Mouse (Mus musculus) embryonic facial prominence, embryonic 11.5 days (tissue): ENCODE results near the gene Sertad2. TPM values are rescaled to one million over a fixed set of nuclear protein-coding genes. Genes with fewer than 3 reads are reported as not detected.
A peak's percentile ranks its signal among the peaks of the same experiment; 100 is the strongest.

Experiments
- ATAC-seq: fragments of 200-750 bp; cut with Nextera tagmentation; replicated peaks from 2 replicates; pipeline ENCODE4 v1.8.0; 2017; ENCODE audit warnings: low read depth; ENCODE audit not compliant: insufficient number of reproducible peaks, low FRiP score, low TSS enrichment
- DNase-seq: peaks from one replicate; pipeline ENCODE4 v3.0.0-alpha.2; 2015; ENCODE audit warnings: low spot score
- H3K27ac ChIP-seq: fragments of 300-500 bp; sonication (generic); replicated peaks from 2 replicates; pipeline ENCODE4 v1.5.1; 2014; ENCODE audit warnings: mild to moderate bottlenecking, low read depth, low read length, control low read depth
- H3K27me3 ChIP-seq: fragments of 300-500 bp; sonication (generic); 2 replicates; pipeline ENCODE4 v1.6.1; 2014; ENCODE audit warnings: mild to moderate bottlenecking, low read length, moderate library complexity, mixed read lengths; ENCODE audit not compliant: control insufficient read depth, insufficient read depth
- H3K36me3 ChIP-seq: fragments of 300-500 bp; sonication (generic); replicated peaks from 2 replicates; pipeline ENCODE4 v1.6.1; 2014; ENCODE audit warnings: low read depth, mild to moderate bottlenecking, low read length, moderate library complexity, mixed read lengths; ENCODE audit not compliant: control insufficient read depth, insufficient read depth
- H3K4me1 ChIP-seq: fragments of 300-500 bp; sonication (generic); 2 replicates; pipeline ENCODE4 v1.6.1; 2014; ENCODE audit warnings: low read length, mixed read lengths; ENCODE audit not compliant: control insufficient read depth, insufficient read depth
- H3K4me2 ChIP-seq: fragments of 300-500 bp; sonication (generic); 2 replicates; pipeline ENCODE4 v1.6.1; 2014; ENCODE audit warnings: low read depth, mild to moderate bottlenecking, control low read depth, low read length, moderate library complexity
- H3K4me3 ChIP-seq: fragments of 300-500 bp; sonication (generic); 2 replicates; pipeline ENCODE4 v1.5.1; 2014; ENCODE audit warnings: low read depth, low read length, control low read depth
- H3K9ac ChIP-seq: fragments of 300-500 bp; sonication (generic); replicated peaks from 2 replicates; pipeline ENCODE4 v1.6.1; 2014; ENCODE audit warnings: mild to moderate bottlenecking, control low read depth, low read length
- H3K9me3 ChIP-seq: fragments of 300-500 bp; sonication (generic); replicated peaks from 2 replicates; pipeline ENCODE4 v1.6.1; 2016; ENCODE audit warnings: mild to moderate bottlenecking, low read length, inconsistent platforms, mixed read lengths; ENCODE audit not compliant: control insufficient read depth
- WGBS: fragments of 180-500 bp; shearing (Covaris S2); extraction: QIAGEN DNeasy Blood & Tissue Kit; methylation state at CpG from one replicate; pipeline ENCODE4 v1.1.7; 2014; 5-methylcytosine and 5-hydroxymethylcytosine counted together
- polyA plus RNA-seq: library from polyadenylated mRNA; unstranded; fragments of >200 nt; fragmentation: Nextera tagmentation; extraction: Ambion mirVana; gene quantifications from 2 replicates; pipeline ENCODE4 v1.2.1, GENCODE M21; 2014

The Sertad2 gene
- polyA plus RNA-seq, 1 experiment from 2014 or later: 15.5 TPM

GRCm38 (mm10) chr11:20646142-20646541 lies 103.1 kb downstream of the Sertad2 start:
- Histone ChIP-seq H3K36me3 (no peaks in the 10 kb centered on the region), H3K9ac (no peak overlapping the region; the same call in 1 of the 2 replicates), H3K4me1 (peaks cover 3% of the 10 kb centered on the region), H3K4me2 (no peak overlapping the region), H3K4me3 (no peak overlapping the region), H3K27ac (no peak overlapping the region), H3K9me3 (no peaks in the 10 kb centered on the region), H3K27me3 (no peaks in the 10 kb centered on the region)
- ATAC-seq: no peak
- WGBS: 60% methylated on average over 6 of the region's 6 CpGs
- no peak for DNase-seq

GRCm38 (mm10) chr11:20646986-20647726 lies 104.1 kb downstream of the Sertad2 start:
- 34% methylated on average over 10 of the region's 10 CpGs for WGBS
- peak; percentile 43 for DNase-seq
- no peak overlapping the region for H3K9ac ChIP-seq

GRCm38 (mm10) chr11:20647902-20648625 lies 105.0 kb downstream of the Sertad2 start:
- ATAC-seq (peak; percentile 49), DNase-seq (peak; percentile 81)
- H3K4me2 ChIP-seq: no peak overlapping the region
- H3K36me3 ChIP-seq: no peaks in the 10 kb centered on the region
- no peak overlapping the region for H3K4me3 ChIP-seq
- peak overlapping the region; percentile 63 for H3K27ac ChIP-seq
- no peak overlapping the region for H3K9ac ChIP-seq
- H3K9me3 ChIP-seq: no peaks in the 10 kb centered on the region
- 25% methylated on average over 19 of the region's 19 CpGs for WGBS
- no peaks in the 10 kb centered on the region for H3K27me3 ChIP-seq
- peaks cover 3% of the 10 kb centered on the region for H3K4me1 ChIP-seq

More at GRCm38 (mm10) chr11:20646986-20647726, 104.1 kb downstream of the Sertad2 start:
- Histone ChIP-seq H3K36me3 (no peaks in the 10 kb centered on the region), H3K4me2 (no peak overlapping the region), H3K27ac (0 out of 2 replicates have a peak overlapping the region, but pooled peaks have one; percentile 16), H3K4me3 (no peak overlapping the region), H3K27me3 (no peaks in the 10 kb centered on the region), H3K9me3 (no peaks in the 10 kb centered on the region), H3K4me1 (peaks cover 3% of the 10 kb centered on the region)
- ATAC-seq: no peak

DNA sequence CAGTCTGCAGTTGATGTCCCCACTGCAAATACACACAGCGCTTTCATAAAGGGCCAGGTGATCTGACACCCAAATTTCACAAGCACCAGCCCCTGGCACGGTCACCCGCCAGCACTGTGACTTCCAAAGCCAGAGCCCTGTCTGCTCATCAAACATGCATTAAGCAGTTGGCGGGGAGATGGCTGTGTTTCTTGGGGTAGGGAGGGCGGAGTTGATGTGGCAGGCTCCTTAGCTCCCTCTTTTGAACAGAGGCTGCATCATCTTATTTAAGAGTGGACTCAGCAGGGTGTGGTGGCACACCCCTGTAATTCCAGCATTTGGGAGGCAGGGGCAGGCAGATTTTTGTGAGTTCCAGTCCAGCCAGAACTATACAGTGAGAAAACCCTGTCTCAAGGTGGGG lies 106.4 kb downstream of the Sertad2 start:
- H3K36me3 ChIP-seq: no peaks in the 10 kb centered on the region
- DNase-seq (no peak), ATAC-seq (no peak)
- H3K4me3 ChIP-seq: no peak overlapping the region
- no peak overlapping the region for H3K9ac ChIP-seq
- no peak overlapping the region for H3K27ac ChIP-seq
- peaks cover 3% of the 10 kb centered on the region for H3K4me1 ChIP-seq
- H3K9me3 ChIP-seq: no peaks in the 10 kb centered on the region
- 61% methylated on average over 5 of the region's 5 CpGs for WGBS
- H3K27me3 ChIP-seq: no peaks in the 10 kb centered on the region
- H3K4me2 ChIP-seq: no peak overlapping the region

DNA sequence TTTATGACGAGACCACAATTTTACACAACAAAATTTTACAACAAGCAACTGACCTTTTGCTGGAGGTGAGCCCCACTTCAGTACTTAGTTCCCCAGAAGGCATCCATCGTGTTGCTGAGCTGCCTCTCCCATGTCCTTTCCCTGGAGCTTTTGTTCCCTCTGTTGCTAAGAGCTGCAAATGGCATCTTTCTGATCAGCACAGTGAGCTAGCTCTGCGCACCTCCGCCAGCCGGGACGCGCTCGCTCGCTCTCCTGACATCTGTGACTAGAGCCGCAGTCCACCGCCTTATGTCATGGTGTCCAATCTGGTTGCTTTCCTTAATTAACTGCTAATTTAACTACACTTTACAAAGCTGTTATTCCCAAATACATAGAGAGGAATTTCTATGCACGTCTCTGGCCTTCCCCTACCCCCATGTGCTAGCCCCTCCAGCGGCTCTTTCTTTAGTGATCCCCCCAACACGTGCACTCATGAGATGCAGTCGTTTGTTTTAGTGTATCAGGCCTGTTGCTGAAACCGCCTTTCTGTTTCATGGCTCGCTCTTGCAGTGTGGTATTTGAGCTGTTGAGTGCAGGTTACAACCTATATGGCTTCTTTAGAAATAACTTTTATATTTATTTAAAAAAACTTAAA lies 107.1 kb downstream of the Sertad2 start:
- H3K4me1 ChIP-seq: peaks cover 3% of the 10 kb centered on the region
- no peaks in the 10 kb centered on the region for H3K27me3 ChIP-seq
- H3K9me3 ChIP-seq: no peaks in the 10 kb centered on the region
- H3K27ac ChIP-seq: no peak overlapping the region
- no peak overlapping the region for H3K4me2 ChIP-seq
- ATAC-seq (peak; percentile 39; the same call in 1 of the 2 replicates), DNase-seq (peak; percentile 34)
- H3K9ac ChIP-seq: no peak overlapping the region
- no peaks in the 10 kb centered on the region for H3K36me3 ChIP-seq
- H3K4me3 ChIP-seq: no peak overlapping the region
- WGBS: 69% methylated on average over 17 of the region's 17 CpGs

GRCm38 (mm10) chr11:20651166-20651565 lies 108.1 kb downstream of the Sertad2 start:
- Histone ChIP-seq H3K4me1 (peaks cover 9% of the 10 kb centered on the region), H3K27ac (no peak overlapping the region), H3K9ac (no peak overlapping the region), H3K27me3 (no peaks in the 10 kb centered on the region), H3K4me2 (no peak overlapping the region), H3K36me3 (no peaks in the 10 kb centered on the region), H3K4me3 (no peak overlapping the region), H3K9me3 (no peaks in the 10 kb centered on the region)
- DNase-seq (no peak), ATAC-seq (no peak)
- WGBS: 51% methylated on average over 1 of the region's 1 CpGs

DNA sequence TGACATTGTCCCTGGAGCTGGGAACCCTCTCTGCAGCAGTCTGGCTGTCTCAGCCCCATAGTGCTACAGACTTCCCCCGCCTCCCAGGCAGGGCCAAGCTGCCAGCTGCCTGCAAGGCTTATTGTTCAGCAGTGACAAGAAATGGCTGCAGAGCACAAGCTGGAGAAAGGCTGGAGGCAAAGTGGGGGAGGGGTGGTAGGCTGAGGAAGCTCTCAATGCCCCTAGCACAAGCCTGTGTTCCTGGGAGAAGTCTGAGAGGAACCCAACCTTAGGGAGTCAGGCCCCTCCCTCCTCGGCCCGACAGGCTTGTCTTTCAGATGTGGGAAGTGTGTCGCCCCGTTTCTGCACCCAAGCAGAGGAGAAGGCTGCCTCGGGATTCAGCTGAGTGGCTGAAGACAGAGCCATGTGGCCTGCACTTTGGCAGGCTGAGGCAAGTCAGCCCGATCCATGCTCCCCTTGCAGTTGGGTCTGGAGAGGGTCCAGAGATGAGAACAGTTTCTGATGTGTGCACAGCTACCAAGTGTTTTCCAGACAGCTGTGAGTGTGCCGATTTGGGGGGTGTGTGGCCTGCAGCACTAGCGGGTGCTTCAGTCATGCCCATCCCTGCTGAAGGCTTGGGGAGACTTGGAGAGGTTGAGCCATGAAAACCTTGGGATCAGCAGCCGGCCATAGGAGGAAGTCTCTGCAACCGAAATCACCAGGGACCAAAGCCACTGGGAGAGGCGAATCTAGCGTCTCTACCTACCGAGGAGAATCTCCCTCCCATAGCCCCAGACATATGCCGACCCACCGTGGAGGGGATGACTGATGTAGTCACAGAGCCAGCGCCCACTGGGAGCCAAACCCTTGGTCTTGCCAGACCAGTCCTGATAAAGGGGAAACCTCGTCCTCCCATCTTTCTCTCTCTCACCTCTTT lies 113.0 kb downstream of the Sertad2 start:
- 13% methylated on average over 18 of the region's 18 CpGs for WGBS
- ATAC-seq: peak; percentile 87
- Histone ChIP-seq H3K27ac (peak overlapping the region; percentile 82), H3K36me3 (no peaks in the 10 kb centered on the region), H3K27me3 (no peaks in the 10 kb centered on the region), H3K4me3 (peak overlapping the region; percentile 8; the same call in 1 of the 2 replicates), H3K4me1 (peaks cover 12% of the 10 kb centered on the region), H3K9ac (peak overlapping the region; percentile 54), H3K4me2 (peak overlapping the region; percentile 29), H3K9me3 (no peaks in the 10 kb centered on the region)
- peak; percentile 76 for DNase-seq
